Mouse (Mus musculus): ENCODE results near the gene Nle1. TPM values are rescaled to one million over a fixed set of nuclear protein-coding genes. Genes with fewer than 3 reads are reported as not detected.

Nle1 gene
- total RNA-seq, 2 experiments from 2014 or later: 11.4 to 15.1 TPM

- intact Hi-C loops (cut with DNase I): no loop called here
- Histone ChIP-seq H3K27ac (no peak overlapping the region), H3K4me3 (no peak overlapping the region)
- no peak for DNase-seq
- no peak for TF ChIP-seq CTCF (IDR thresholded peaks at IDR 0.05)
These were observed 8.5 kb downstream of the Nle1 start for GRCm38 (mm10) chr11:82899720-82900119.

- TF ChIP-seq CTCF (IDR thresholded peaks at IDR 0.05): no peak
- intact Hi-C loops (cut with DNase I): no loop called here
- no peak overlapping the region for H3K27ac ChIP-seq
- no peak overlapping the region for H3K4me3 ChIP-seq
- DNase-seq: no peak
These were observed 10.7 kb downstream of the Nle1 start for GRCm38 (mm10) chr11:82897478-82897877.

GRCm38 (mm10) chr11:82891936-82892335, 16.3 kb downstream of the Nle1 start, which contains the start of gene Fndc8:
Fndc8 (plus strand) TSS chr11:82892124.
- intact Hi-C loops (cut with DNase I): loop anchor here (5.0 kb wide), 2 partner anchors 130 to 655 kb away; partner anchors contain the start of genes Cct6b and Zfp830
- Histone ChIP-seq H3K27ac (no peak within 1 kb of the TSS), H3K4me3 (no peak within 1 kb of the TSS)
- no peak for DNase-seq
- no peak for TF ChIP-seq CTCF (IDR thresholded peaks at IDR 0.05)

GRCm38 (mm10) chr11:82890342-82890762, 17.9 kb downstream of the Nle1 start, which contains the start of gene Rad51d:
Rad51d (minus strand) TSS chr11:82890614.
- Histone ChIP-seq H3K4me3 (peak within 1 kb of the TSS; percentile 96), H3K27ac (peak within 1 kb of the TSS; percentile 86)
- DNase-seq: peak; percentile 96
- TF ChIP-seq CTCF (IDR thresholded peaks at IDR 0.05): peak; percentile 87
- intact Hi-C loops (cut with DNase I): loop anchor here (1.0 to 5.0 kb wide), 4 partner anchors 128 to 653 kb away; partner anchors contain the start of genes Cct6b and Zfp830

GRCm38 (mm10) chr11:82889524-82890341, 18.5 kb downstream of the Nle1 start:
- Histone ChIP-seq H3K4me3 (peak overlapping the region; percentile 96), H3K27ac (peak overlapping the region; percentile 86)
- peak; percentile 31 for DNase-seq
- TF ChIP-seq CTCF (IDR thresholded peaks at IDR 0.05): no peak
- intact Hi-C loops (cut with DNase I): loop anchor here (1.0 to 5.0 kb wide), 5 partner anchors 72 to 652 kb away; partner anchors contain the start of genes Cct6b and Zfp830

- no peak overlapping the region for H3K4me3 ChIP-seq
These were observed 19.7 kb downstream of the Nle1 start for GRCm38 (mm10) chr11:82888491-82888946.

GRCm38 (mm10) chr11:82886559-82886958, 21.7 kb downstream of the Nle1 start:
- intact Hi-C loops (cut with DNase I): loop anchor here (5.0 kb wide), 1 partner anchor 69 kb away; no protein-coding TSS in a partner anchor
- Histone ChIP-seq H3K4me3 (no peak overlapping the region), H3K27ac (no peak overlapping the region)
- no peak for DNase-seq
- TF ChIP-seq CTCF (IDR thresholded peaks at IDR 0.05): peak; percentile 52

More at GRCm38 (mm10) chr11:82888491-82888946, 19.7 kb downstream of the Nle1 start:
- intact Hi-C loops (cut with DNase I): loop anchor here (5.0 kb wide), 1 partner anchor 71 kb away; no protein-coding TSS in a partner anchor
- no peak for TF ChIP-seq CTCF (IDR thresholded peaks at IDR 0.05)
- no peak for DNase-seq
- no peak overlapping the region for H3K27ac ChIP-seq

- no peak overlapping the region for H3K4me3 ChIP-seq
- intact Hi-C loops (cut with DNase I): no loop called here
- no peak for TF ChIP-seq CTCF (IDR thresholded peaks at IDR 0.05)
- no peak overlapping the region for H3K27ac ChIP-seq
- no peak for DNase-seq
These were observed 25.0 kb downstream of the Nle1 start for GRCm38 (mm10) chr11:82883180-82883579.

- Histone ChIP-seq H3K27ac (no peak overlapping the region), H3K4me3 (no peak overlapping the region)
- no peak for DNase-seq
- intact Hi-C loops (cut with DNase I): no loop called here
- TF ChIP-seq CTCF (IDR thresholded peaks at IDR 0.05): no peak
These were observed 30.4 kb downstream of the Nle1 start for GRCm38 (mm10) chr11:82877726-82878344.

- Histone ChIP-seq H3K27ac (no peak overlapping the region), H3K4me3 (no peak overlapping the region)
- TF ChIP-seq CTCF (IDR thresholded peaks at IDR 0.05): no peak
- no peak for DNase-seq
- intact Hi-C loops (cut with DNase I): no loop called here
These were observed 32.6 kb downstream of the Nle1 start for GRCm38 (mm10) chr11:82875631-82876030.

GRCm38 (mm10) chr11:82874924-82875323, 33.3 kb downstream of the Nle1 start:
- no peak overlapping the region for H3K27ac ChIP-seq
- intact Hi-C loops (cut with DNase I): loop anchor here (5.0 kb wide), 1 partner anchor 113 kb away; the partner anchor contains the start of genes Cct6b and Zfp830

GRCm38 (mm10) chr11:82871031-82871446, 37.2 kb downstream of the Nle1 start, which contains the start of gene Rffl:
Rffl (minus strand) TSS chr11:82871210.
- Histone ChIP-seq H3K27ac (peak within 1 kb of the TSS; percentile 96), H3K4me3 (peak within 1 kb of the TSS; percentile 94)
- peak; percentile 78 for TF ChIP-seq CTCF (IDR thresholded peaks at IDR 0.05)
- intact Hi-C loops (cut with DNase I): loop anchor here (1.0 to 5.0 kb wide), 4 partner anchors 26 to 109 kb away; partner anchors contain the start of genes Cct6b, Lig3 and Zfp830
- DNase-seq: peak; percentile 97

More at GRCm38 (mm10) chr11:82874924-82875323, 33.3 kb downstream of the Nle1 start:
- H3K4me3 ChIP-seq: no peak overlapping the region
- no peak for DNase-seq
- no peak for TF ChIP-seq CTCF (IDR thresholded peaks at IDR 0.05)

Measured in gastrocnemius, adult 2 months (tissue).